Mouse (Mus musculus): Measurements from ENCODE around the gene Pitpnm1.

The Pitpnm1 gene

DNA sequence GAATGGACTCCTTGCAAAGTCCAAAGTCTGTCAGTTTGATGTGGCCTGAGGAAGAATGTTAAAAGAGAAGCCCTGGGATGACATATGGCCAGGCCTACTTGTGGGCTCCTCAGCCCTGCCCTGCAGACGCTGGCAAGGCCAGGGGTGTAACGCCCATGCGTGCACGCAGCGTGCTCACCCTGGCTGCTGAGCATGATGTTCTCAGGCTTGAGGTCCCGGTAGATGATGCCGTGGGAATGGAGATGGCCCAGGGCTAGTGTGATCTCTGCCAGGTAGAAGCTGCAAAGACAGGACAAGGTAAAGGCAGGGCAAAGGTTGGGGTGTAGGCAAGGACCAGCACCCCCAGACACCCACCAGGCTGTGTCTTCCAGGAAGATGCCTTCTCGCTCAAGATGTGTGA lies 59.3 kb downstream of the Pitpnm1 start:
- no peak for DNase-seq

DNA sequence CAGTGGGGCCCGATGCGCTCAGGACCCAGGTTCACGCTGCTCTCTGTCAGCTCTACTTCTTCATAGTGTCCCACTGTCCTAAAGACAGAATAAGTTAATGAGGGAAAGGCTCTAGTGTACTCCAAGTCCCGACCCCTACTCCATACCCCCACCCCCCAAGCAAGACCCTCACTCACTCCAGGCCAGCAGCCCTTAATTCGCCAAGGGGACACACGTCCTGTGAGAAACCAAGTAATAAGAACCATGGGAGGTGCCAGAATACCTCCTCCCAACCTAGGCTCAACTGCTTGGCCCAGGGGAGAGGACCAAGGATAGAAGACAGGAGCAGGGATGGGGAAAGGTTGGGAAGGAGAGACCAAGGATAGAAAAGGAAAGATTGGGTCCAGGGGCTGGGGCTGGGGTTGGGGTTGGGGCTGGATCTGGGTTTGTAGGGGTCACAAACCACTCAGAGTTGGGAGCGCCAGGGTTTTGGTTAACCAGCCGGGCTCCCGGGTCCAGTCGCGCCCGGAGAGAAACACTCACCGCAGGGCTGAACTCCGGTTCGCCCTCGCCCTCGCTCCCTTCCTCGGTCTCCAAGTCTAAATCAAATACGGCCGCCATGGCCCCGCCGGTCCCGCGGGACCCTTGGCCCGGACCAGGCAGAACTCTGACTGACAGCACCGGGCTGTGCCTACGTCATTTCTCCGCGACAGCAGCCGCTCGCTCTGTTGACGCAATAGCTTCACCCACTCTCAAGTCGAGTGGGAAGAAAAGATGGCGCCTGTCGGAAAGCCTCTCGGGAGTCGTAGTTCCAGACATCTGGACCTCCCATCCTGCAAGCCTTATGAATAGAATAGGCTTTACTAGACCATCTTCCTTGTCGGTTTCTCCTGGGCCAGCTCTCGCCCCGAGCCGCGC lies 63.1 kb downstream of the Pitpnm1 start, which contains the start of gene Rps6kb2:
Gene Rps6kb2 (minus strand): TSS at position 709 of the 897 bp plus-strand sequence.
- peak; percentile 96 for DNase-seq

DNA sequence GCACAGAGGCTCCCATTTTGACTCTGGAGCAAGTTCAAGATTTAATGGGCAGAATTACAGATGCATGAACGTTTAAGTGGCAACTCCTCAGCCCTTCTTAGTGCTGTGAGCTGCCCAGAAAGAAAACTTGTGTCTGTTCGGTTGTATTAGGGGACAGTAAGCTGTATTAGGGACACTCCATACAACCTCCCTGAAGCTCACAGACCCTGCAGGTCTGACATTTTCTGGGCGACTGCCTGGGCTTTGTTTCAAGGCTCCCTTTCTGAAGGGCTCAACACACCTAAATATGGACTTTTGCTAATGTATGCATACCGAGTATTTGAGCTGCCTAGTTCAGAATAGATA lies 63.7 kb downstream of the Pitpnm1 start:
- no peak for DNase-seq

Data from cerebellum, adult 11-12 months (tissue).